Mouse (Mus musculus): Measurements from ENCODE around the gene Apol6. TPM values are rescaled to one million over a fixed set of nuclear protein-coding genes. Genes with fewer than 3 reads are reported as not detected.

Gene Apol6
- polyA plus RNA-seq, 1 experiment from 2014 or later = 0.25 TPM

GRCm38 (mm10) chr15:77094431-77094830 is 49.9 kb downstream of the Apol6 start:
- TF ChIP-seq EP300 (optimal IDR thresholded peaks at IDR 0.05) (no peak), CTCF (IDR thresholded peaks at IDR 0.05; ENCODE audit: low read depth) (no peak)

GRCm38 (mm10) chr15:77095216-77095615 is 50.7 kb downstream of the Apol6 start:
- no peaks in the 10 kb centered on the region for H3K27me3 ChIP-seq (ENCODE audit: control insufficient read depth, insufficient read depth, low read length)
- no peak overlapping the region for H3K4me2 ChIP-seq (replicated peaks; ENCODE audit: low read depth)
- no peak for TF ChIP-seq EP300 (optimal IDR thresholded peaks at IDR 0.05)
- TF ChIP-seq CTCF (IDR thresholded peaks at IDR 0.05; ENCODE audit: low read depth) = no peak
- ATAC-seq (ENCODE audit: low FRiP score, low TSS enrichment) (no peak), DNase-seq (ENCODE audit: low spot score) (no peak)
- no peak overlapping the region for H3K9ac ChIP-seq (ENCODE audit: low read length)
- no peak overlapping the region for H3K4me3 ChIP-seq (ENCODE audit: low read depth, low read length)
- H3K27ac ChIP-seq (replicated peaks) = no peak overlapping the region
- no peaks in the 10 kb centered on the region for H3K4me1 ChIP-seq (replicated peaks; ENCODE audit: control insufficient read depth, insufficient read depth)
- no peaks in the 10 kb centered on the region for H3K9me3 ChIP-seq (ENCODE audit: control insufficient read depth, low read length)
- WGBS = 88% methylated on average over 1 of the region's 1 CpGs
- peaks cover 4% of the 10 kb centered on the region for H3K36me3 ChIP-seq (ENCODE audit: control insufficient read depth, insufficient read depth, low read length)

More at GRCm38 (mm10) chr15:77094431-77094830, 49.9 kb downstream of the Apol6 start:
- H3K4me1 ChIP-seq (replicated peaks; ENCODE audit: control insufficient read depth, insufficient read depth) = no peaks in the 10 kb centered on the region
- no peaks in the 10 kb centered on the region for H3K9me3 ChIP-seq (ENCODE audit: control insufficient read depth, low read length)
- no peaks in the 10 kb centered on the region for H3K27me3 ChIP-seq (ENCODE audit: control insufficient read depth, insufficient read depth, low read length)
- H3K36me3 ChIP-seq (ENCODE audit: control insufficient read depth, insufficient read depth, low read length) = peaks cover 4% of the 10 kb centered on the region
- no peak overlapping the region for H3K4me2 ChIP-seq (replicated peaks; ENCODE audit: low read depth)
- ATAC-seq (ENCODE audit: low FRiP score, low TSS enrichment) = no peak
- no peak overlapping the region for H3K4me3 ChIP-seq (ENCODE audit: low read depth, low read length)
- DNase-seq (ENCODE audit: low spot score) = no peak
- 93% methylated on average over 13 of the region's 13 CpGs for WGBS
- no peak overlapping the region for H3K9ac ChIP-seq (ENCODE audit: low read length)
- no peak overlapping the region for H3K27ac ChIP-seq (replicated peaks)

GRCm38 (mm10) chr15:77097358-77097757 is 52.8 kb downstream of the Apol6 start:
- TF ChIP-seq CTCF (IDR thresholded peaks at IDR 0.05; ENCODE audit: low read depth) (no peak), EP300 (optimal IDR thresholded peaks at IDR 0.05) (no peak)
- Histone ChIP-seq H3K4me1 (replicated peaks; ENCODE audit: control insufficient read depth, insufficient read depth) (no peaks in the 10 kb centered on the region), H3K36me3 (ENCODE audit: control insufficient read depth, insufficient read depth, low read length) (peaks cover 7% of the 10 kb centered on the region), H3K4me2 (replicated peaks; ENCODE audit: low read depth) (no peak overlapping the region), H3K9ac (ENCODE audit: low read length) (no peak overlapping the region), H3K27ac (replicated peaks) (no peak overlapping the region), H3K27me3 (ENCODE audit: control insufficient read depth, insufficient read depth, low read length) (no peaks in the 10 kb centered on the region), H3K9me3 (ENCODE audit: control insufficient read depth, low read length) (no peaks in the 10 kb centered on the region), H3K4me3 (ENCODE audit: low read depth, low read length) (no peak overlapping the region)
- WGBS = 89% methylated on average over 6 of the region's 6 CpGs
- no peak for DNase-seq (ENCODE audit: low spot score)
- no peak for ATAC-seq (ENCODE audit: low FRiP score, low TSS enrichment)

- no peak overlapping the region for H3K9ac ChIP-seq (ENCODE audit: low read length)
- no peak overlapping the region for H3K27ac ChIP-seq (replicated peaks)
- H3K9me3 ChIP-seq (ENCODE audit: control insufficient read depth, low read length) = no peaks in the 10 kb centered on the region
- H3K4me2 ChIP-seq (replicated peaks; ENCODE audit: low read depth) = no peak overlapping the region
- 0 out of 2 replicates have a peak, but pooled peaks cover 2% of the 10 kb centered on the region for H3K4me1 ChIP-seq (replicated peaks; ENCODE audit: control insufficient read depth, insufficient read depth)
- no peak overlapping the region for H3K4me3 ChIP-seq (ENCODE audit: low read depth, low read length)
- DNase-seq (ENCODE audit: low spot score) (no peak), ATAC-seq (ENCODE audit: low FRiP score, low TSS enrichment) (no peak)
- TF ChIP-seq CTCF (IDR thresholded peaks at IDR 0.05; ENCODE audit: low read depth) (no peak), EP300 (optimal IDR thresholded peaks at IDR 0.05) (no peak)
- no peaks in the 10 kb centered on the region for H3K27me3 ChIP-seq (ENCODE audit: control insufficient read depth, insufficient read depth, low read length)
- peaks cover 7% of the 10 kb centered on the region for H3K36me3 ChIP-seq (ENCODE audit: control insufficient read depth, insufficient read depth, low read length)
- WGBS = 70% methylated on average over 3 of the region's 3 CpGs
Measured at GRCm38 (mm10) chr15:77099756-77100155, 55.2 kb downstream of the Apol6 start.

- no peak overlapping the region for H3K4me2 ChIP-seq (replicated peaks; ENCODE audit: low read depth)
- ATAC-seq (ENCODE audit: low FRiP score, low TSS enrichment) = no peak
- no peaks in the 10 kb centered on the region for H3K9me3 ChIP-seq (ENCODE audit: control insufficient read depth, low read length)
- H3K36me3 ChIP-seq (ENCODE audit: control insufficient read depth, insufficient read depth, low read length) = peaks cover 7% of the 10 kb centered on the region
- no peak overlapping the region for H3K27ac ChIP-seq (replicated peaks)
- H3K4me3 ChIP-seq (ENCODE audit: low read depth, low read length) = no peak overlapping the region
- no peak for DNase-seq (ENCODE audit: low spot score)
- 94% methylated on average over 5 of the region's 5 CpGs for WGBS
- TF ChIP-seq EP300 (optimal IDR thresholded peaks at IDR 0.05) (no peak), CTCF (IDR thresholded peaks at IDR 0.05; ENCODE audit: low read depth) (no peak)
- 0 out of 2 replicates have a peak, but pooled peaks cover 2% of the 10 kb centered on the region for H3K4me1 ChIP-seq (replicated peaks; ENCODE audit: control insufficient read depth, insufficient read depth)
- H3K9ac ChIP-seq (ENCODE audit: low read length) = no peak overlapping the region
- H3K27me3 ChIP-seq (ENCODE audit: control insufficient read depth, insufficient read depth, low read length) = no peaks in the 10 kb centered on the region
Measured at GRCm38 (mm10) chr15:77102685-77103084, 58.2 kb downstream of the Apol6 start.

- H3K27me3 ChIP-seq (ENCODE audit: control insufficient read depth, insufficient read depth, low read length) = no peaks in the 10 kb centered on the region
- H3K27ac ChIP-seq (replicated peaks) = peak overlapping the region; percentile 72
- ATAC-seq (ENCODE audit: low FRiP score, low TSS enrichment) (peak; percentile 42; the same call in 1 of the 2 replicates), DNase-seq (ENCODE audit: low spot score) (peak; percentile 27)
- no peak for TF ChIP-seq CTCF (IDR thresholded peaks at IDR 0.05; ENCODE audit: low read depth)
- no peak for TF ChIP-seq EP300 (optimal IDR thresholded peaks at IDR 0.05)
- 0 out of 2 replicates have a peak, but pooled peaks cover 2% of the 10 kb centered on the region for H3K4me1 ChIP-seq (replicated peaks; ENCODE audit: control insufficient read depth, insufficient read depth)
- no peaks in the 10 kb centered on the region for H3K9me3 ChIP-seq (ENCODE audit: control insufficient read depth, low read length)
- H3K4me3 ChIP-seq (ENCODE audit: low read depth, low read length) = no peak overlapping the region
- H3K36me3 ChIP-seq (ENCODE audit: control insufficient read depth, insufficient read depth, low read length) = peaks cover 3% of the 10 kb centered on the region; the same call in 1 of the 2 replicates
- no peak overlapping the region for H3K4me2 ChIP-seq (replicated peaks; ENCODE audit: low read depth)
- H3K9ac ChIP-seq (ENCODE audit: low read length) = no peak overlapping the region
- WGBS = 50% methylated on average over 10 of the region's 10 CpGs
Measured at GRCm38 (mm10) chr15:77104349-77105158, 60.0 kb downstream of the Apol6 start.
